Mouse (Mus musculus) G1E (cell line): ENCODE results near the gene Tmod4.

Source experiments
- CTCF ChIP-seq: IDR thresholded peaks from 2 replicates; pipeline ENCODE4 v1.5.1; 2012; ENCODE audit warnings: low read depth, low read length, inconsistent platforms, mixed read lengths
- GATA1 ChIP-seq: IDR thresholded peaks from 2 replicates; pipeline ENCODE4 v1.6.1; 2012; ENCODE audit warnings: borderline replicate concordance, low read length, inconsistent platforms, mixed read lengths
- POLR2AphosphoS5 ChIP-seq: IDR thresholded peaks from 2 replicates; pipeline ENCODE4 v1.6.1; 2012; ENCODE audit warnings: low read depth, low read length, inconsistent platforms; ENCODE audit not compliant: insufficient replicate concordance

DNA sequence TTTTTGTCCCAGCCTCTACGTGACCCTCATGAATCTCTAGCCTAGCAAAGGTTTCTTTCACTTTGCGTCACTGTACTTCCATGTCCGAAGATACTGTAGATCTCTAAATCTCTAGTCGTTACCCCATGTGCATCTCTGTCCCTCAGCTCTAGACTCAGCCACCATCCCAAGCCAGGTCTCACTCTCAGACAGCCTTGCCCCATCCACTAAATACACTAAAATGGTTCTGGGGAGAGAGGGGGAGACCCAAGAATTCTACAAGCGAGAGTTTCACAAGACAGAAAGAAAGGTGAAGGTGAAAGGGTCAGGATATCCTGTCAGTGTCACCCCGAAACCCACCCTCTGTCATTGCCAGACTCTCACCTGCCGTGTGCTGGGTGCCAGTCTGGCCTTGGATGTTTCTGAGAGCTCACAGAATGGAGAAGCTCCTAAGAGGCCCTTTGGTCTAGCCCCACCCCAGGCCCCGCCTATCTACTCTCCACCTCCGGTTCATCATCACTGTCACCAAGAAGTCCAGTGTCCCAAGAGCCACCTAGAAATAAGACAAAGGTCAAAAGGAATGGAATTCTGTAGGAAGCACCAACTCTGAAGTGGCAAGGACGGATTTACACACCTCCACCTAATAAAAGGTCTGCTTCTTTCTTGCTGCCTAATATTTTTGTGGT, 17.8 kb downstream of the Tmod4 start, which contains the start of gene Tnfaip8l2:
- no peak for TF ChIP-seq GATA1
- TF ChIP-seq CTCF, result no peak
- no peak for TF ChIP-seq POLR2AphosphoS5
